Mouse (Mus musculus) left cerebral cortex, postnatal 14 days (tissue): ENCODE measurements around the gene Osbpl5. TPM values are rescaled to one million over a fixed set of nuclear protein-coding genes. Genes with fewer than 3 reads are reported as not detected.
A peak's percentile ranks its signal among the peaks of the same experiment; 100 is the strongest.

Experiments
- DNase-seq, 2 experiments: peaks; one replicate each; pipeline ENCODE4 v3.0.0; 2021 to 2022; ENCODE audit warnings: low spot score in 2 of 2, mixed read lengths in 1 of 2
- intact Hi-C: fragments of 180-260 bp; cut with DNase I; formaldehyde crosslinking; loops from one replicate; pipeline ENCODE4 v1.15.1; 2025
- long read RNA-seq, 2 experiments: library from polyadenylated mRNA; stranded (forward); transcript quantifications; one replicate each; pipeline ENCODE4 v2.0.0; 2021
- total RNA-seq, 2 experiments: library from RNA; stranded (reverse); gene quantifications; 2 replicates each; pipeline ENCODE4 v1.2.3; 2021

The Osbpl5 gene
- 10 to 100 TPM; 33.7 to 35.6 TPM for total RNA-seq
- long read RNA-seq, experiment 1, transcript Osbpl5-202 (22 exons, 3,775 nt) = major isoform, 20 of 32 reads
- long read RNA-seq, experiment 1, partial matches to known transcripts = 8 of 32 reads
- long read RNA-seq, experiment 1, other reads (novel, unspliced or antisense) = 4 of 32 reads
- long read RNA-seq, experiment 2, transcript Osbpl5-202 (22 exons, 3,775 nt) = major isoform, 10 of 21 reads
- long read RNA-seq, experiment 2, partial matches to known transcripts = 8 of 21 reads
- long read RNA-seq, experiment 2, other reads (novel, unspliced or antisense) = 3 of 21 reads

GRCm38 (mm10) chr7:143756125-143757026 is at the start of gene Osbpl5:
Osbpl5 (minus strand) TSS chr7:143756985.
- DNase-seq = peak; percentile 17 to 69
- intact Hi-C loops = loop anchor here (10.0 kb wide), 1 partner anchor 282 kb away; the partner anchor contains the start of gene Slc22a18

GRCm38 (mm10) chr7:143805199-143805624 is 48.4 kb upstream of the Osbpl5 start:
- DNase-seq = peak; percentile 59 to 82

GRCm38 (mm10) chr7:143801195-143802065 is 44.6 kb upstream of the Osbpl5 start:
- intact Hi-C loops = no loop called here
- DNase-seq = no peak

More at GRCm38 (mm10) chr7:143805199-143805624, 48.4 kb upstream of the Osbpl5 start:
- intact Hi-C loops = no loop called here

- intact Hi-C loops = no loop called here
- DNase-seq = no peak
Observed at GRCm38 (mm10) chr7:143800770-143801169, 44.0 kb upstream of the Osbpl5 start.

GRCm38 (mm10) chr7:143798783-143799182 is 42.0 kb upstream of the Osbpl5 start:
- intact Hi-C loops = no loop called here
- DNase-seq = no peak

- no peak for DNase-seq
- intact Hi-C loops = no loop called here
Observed at GRCm38 (mm10) chr7:143793121-143793520, 36.3 kb upstream of the Osbpl5 start.

GRCm38 (mm10) chr7:143792336-143792985 is 35.7 kb upstream of the Osbpl5 start:
- intact Hi-C loops = no loop called here
- no peak for DNase-seq

GRCm38 (mm10) chr7:143783996-143784829 is 27.4 kb upstream of the Osbpl5 start, which contains the start of gene Mrgpre:
Mrgpre (minus strand) TSS chr7:143784500.
- peak; percentile 66 to 90 for DNase-seq
- intact Hi-C loops = no loop called here

GRCm38 (mm10) chr7:143783378-143783995 is 26.7 kb upstream of the Osbpl5 start:
- intact Hi-C loops = no loop called here
- no peak for DNase-seq

GRCm38 (mm10) chr7:143777375-143777774 is 20.6 kb upstream of the Osbpl5 start:
- intact Hi-C loops = no loop called here
- no peak for DNase-seq

GRCm38 (mm10) chr7:143776137-143776536 is 19.4 kb upstream of the Osbpl5 start:
- intact Hi-C loops = no loop called here
- DNase-seq = no peak

- no peak for DNase-seq
- intact Hi-C loops = no loop called here
Observed at GRCm38 (mm10) chr7:143769461-143769860, 12.7 kb upstream of the Osbpl5 start.

GRCm38 (mm10) chr7:143768267-143768666 is 11.5 kb upstream of the Osbpl5 start:
- no peak for DNase-seq
- intact Hi-C loops = no loop called here

- intact Hi-C loops = no loop called here
- no peak for DNase-seq
Observed at GRCm38 (mm10) chr7:143766893-143767292, 10.1 kb upstream of the Osbpl5 start, which contains the start of gene Mrgprg. Mrgprg (minus strand) TSS chr7:143766993.

GRCm38 (mm10) chr7:143764876-143765530 is 8.2 kb upstream of the Osbpl5 start:
- DNase-seq = no peak

GRCm38 (mm10) chr7:143763794-143764193 is 7.0 kb upstream of the Osbpl5 start:
- intact Hi-C loops = loop anchor here (5.0 kb wide), 2 partner anchors 56 to 186 kb away; no protein-coding TSS in a partner anchor
- no peak for DNase-seq

More at GRCm38 (mm10) chr7:143764876-143765530, 8.2 kb upstream of the Osbpl5 start:
- intact Hi-C loops = loop anchor here (5.0 kb wide), 2 partner anchors 58 to 188 kb away; no protein-coding TSS in a partner anchor

- intact Hi-C loops = loop anchor here (10.0 kb wide), 1 partner anchor 284 kb away; the partner anchor contains the start of gene Slc22a18
- DNase-seq = no peak
Observed at GRCm38 (mm10) chr7:143758956-143759355, 2.2 kb upstream of the Osbpl5 start.
